Comparison of ENCODE assay signal across 23 mouse cellular contexts in genomic region chr2:84079284-84079683, GRCm38 (mm10).
DNase-seq lines count a peak whose midpoint lies in the region; ATAC-seq lines count a peak whose summit lies in the region.
"Had no signal": no experiment of that assay in that cellular context is flagged by ENCODE, and none has a peak within 500 bp of the region (broad histone marks: within the 10 kb centered on the region; RNA-seq: fewer than 3 reads in every experiment).

No protein-coding gene starts in this region.

- no peak overlapping the region for H3K4me3 ChIP-seq in midbrain, embryonic 11.5 days (ENCODE audit: low read depth, low read length)
- H3K4me3 ChIP-seq in midbrain, embryonic 15.5 days = no peak overlapping the region
- H3K4me3 ChIP-seq in liver, embryonic 12.5 days = no peak overlapping the region
- H3K4me3 ChIP-seq in forebrain, embryonic 10.5 days = no peak overlapping the region
- H3K4me3 ChIP-seq: forebrain, embryonic 12.5 days; limb, embryonic 12.5 days; lung, embryonic 15.5 days; midbrain, embryonic 13.5 days; neural tube, embryonic 13.5 days had no signal

- no peak for ATAC-seq in midbrain, embryonic 11.5 days (ENCODE audit: low FRiP score)
- ATAC-seq in midbrain, embryonic 15.5 days (replicated peaks) = no peak
- ATAC-seq in erythroblast, adult 5-6 weeks (replicated peaks; ENCODE audit: low FRiP score, poor library complexity, severe bottlenecking) = peak; percentile 92
- peak; percentile 99 for ATAC-seq in liver, embryonic 12.5 days
- ATAC-seq in megakaryocyte progenitor cell, adult 5-6 weeks (replicated peaks; ENCODE audit: poor library complexity) = peak; percentile 99
- ATAC-seq: hindbrain, postnatal 0 days; midbrain, embryonic 13.5 days had no signal

- no peaks in the 10 kb centered on the region for H3K27me3 ChIP-seq in midbrain, embryonic 11.5 days (ENCODE audit: control insufficient read depth, insufficient read depth, low read length)
- no peaks in the 10 kb centered on the region for H3K27me3 ChIP-seq in midbrain, embryonic 15.5 days (replicated peaks)
- no peaks in the 10 kb centered on the region for H3K27me3 ChIP-seq in liver, embryonic 12.5 days (replicated peaks)
- no peaks in the 10 kb centered on the region for H3K27me3 ChIP-seq in forebrain, embryonic 10.5 days (ENCODE audit: poor library complexity, severe bottlenecking)
- H3K27me3 ChIP-seq: forebrain, embryonic 12.5 days; limb, embryonic 12.5 days; lung, embryonic 15.5 days; midbrain, embryonic 13.5 days; neural tube, embryonic 13.5 days had no signal

- no peak overlapping the region for H3K9ac ChIP-seq in midbrain, embryonic 11.5 days (ENCODE audit: low read length)
- no peak overlapping the region for H3K9ac ChIP-seq in midbrain, embryonic 15.5 days
- no peak overlapping the region for H3K9ac ChIP-seq in liver, embryonic 12.5 days
- H3K9ac ChIP-seq: forebrain, embryonic 12.5 days; limb, embryonic 12.5 days; lung, embryonic 15.5 days; midbrain, embryonic 13.5 days; neural tube, embryonic 13.5 days had no signal

- intact Hi-C loops in left cerebral cortex, postnatal 4 days (cut with DNase I) = no loop called here

- 86% methylated on average over 8 of the region's 8 CpGs for WGBS in midbrain, embryonic 11.5 days
- WGBS in midbrain, embryonic 15.5 days = 60% methylated on average over 8 of the region's 8 CpGs
- 16% methylated on average over 8 of the region's 8 CpGs for WGBS in liver, embryonic 12.5 days (ENCODE audit: insufficient replicate concordance)
- WGBS in forebrain, embryonic 10.5 days = 94% methylated on average over 8 of the region's 8 CpGs

- H3K9me3 ChIP-seq in midbrain, embryonic 11.5 days (ENCODE audit: control insufficient read depth, low read length) = no peaks in the 10 kb centered on the region
- no peaks in the 10 kb centered on the region for H3K9me3 ChIP-seq in midbrain, embryonic 15.5 days
- no peaks in the 10 kb centered on the region for H3K9me3 ChIP-seq in liver, embryonic 12.5 days (replicated peaks)
- H3K9me3 ChIP-seq in forebrain, embryonic 10.5 days = no peaks in the 10 kb centered on the region
- H3K9me3 ChIP-seq: forebrain, embryonic 12.5 days; limb, embryonic 12.5 days; lung, embryonic 15.5 days; midbrain, embryonic 13.5 days; neural tube, embryonic 13.5 days had no signal

- H3K27ac ChIP-seq in midbrain, embryonic 11.5 days (ENCODE audit: low read depth, low read length) = no peak overlapping the region
- H3K27ac ChIP-seq in midbrain, embryonic 15.5 days = no peak overlapping the region
- H3K27ac ChIP-seq in liver, embryonic 12.5 days = peak overlapping the region; percentile 66
- no peak overlapping the region for H3K27ac ChIP-seq in forebrain, embryonic 10.5 days
- H3K27ac ChIP-seq: forebrain, embryonic 12.5 days; hindbrain, postnatal 0 days; limb, embryonic 12.5 days; lung, embryonic 15.5 days; midbrain, embryonic 13.5 days; neural tube, embryonic 13.5 days had no signal

- no peaks in the 10 kb centered on the region for H3K4me1 ChIP-seq in midbrain, embryonic 11.5 days (ENCODE audit: control insufficient read depth, insufficient read depth, low read length)
- H3K4me1 ChIP-seq in midbrain, embryonic 15.5 days = no peaks in the 10 kb centered on the region
- H3K4me1 ChIP-seq in liver, embryonic 12.5 days = peaks cover 23% of the 10 kb centered on the region
- H3K4me1 ChIP-seq in forebrain, embryonic 10.5 days = no peaks in the 10 kb centered on the region
- H3K4me1 ChIP-seq: forebrain, embryonic 12.5 days; limb, embryonic 12.5 days; lung, embryonic 15.5 days; midbrain, embryonic 13.5 days; neural tube, embryonic 13.5 days had no signal

- no peak overlapping the region for H3K4me2 ChIP-seq in midbrain, embryonic 11.5 days
- no peak overlapping the region for H3K4me2 ChIP-seq in midbrain, embryonic 15.5 days
- H3K4me2 ChIP-seq in liver, embryonic 12.5 days = peak overlapping the region; percentile 20
- H3K4me2 ChIP-seq: forebrain, embryonic 12.5 days; limb, embryonic 12.5 days; lung, embryonic 15.5 days; midbrain, embryonic 13.5 days; neural tube, embryonic 13.5 days had no signal

- peak; percentile 57 for DNase-seq in midbrain, embryonic 11.5 days (ENCODE audit: low spot score, missing footprints)
- no peak for DNase-seq in forebrain, embryonic 10.5 days (ENCODE audit: extremely low spot score, low spot score)
- no peak for DNase-seq in left cerebral cortex, postnatal 4 days
- no peak for DNase-seq in right cerebral cortex, adult 18-20 months
- DNase-seq: adrenal gland, postnatal 36 days; cerebellum, adult 11 months; cerebellum, postnatal 14 days; embryo, embryonic 11 days; heart, adult 18-20 months; heart, postnatal 36 days; kidney, postnatal 4 days; lung, postnatal 4 days; thymus, adult 2 months had no signal

- no peaks in the 10 kb centered on the region for H3K36me3 ChIP-seq in midbrain, embryonic 11.5 days (ENCODE audit: control insufficient read depth, insufficient read depth, low read length)
- no peaks in the 10 kb centered on the region for H3K36me3 ChIP-seq in midbrain, embryonic 15.5 days (replicated peaks)
- no peaks in the 10 kb centered on the region for H3K36me3 ChIP-seq in liver, embryonic 12.5 days
- H3K36me3 ChIP-seq in forebrain, embryonic 10.5 days (replicated peaks) = no peaks in the 10 kb centered on the region
- H3K36me3 ChIP-seq: forebrain, embryonic 12.5 days; limb, embryonic 12.5 days; lung, embryonic 15.5 days; midbrain, embryonic 13.5 days; neural tube, embryonic 13.5 days had no signal

Comparison
In these comparisons a context has a peak if more than half of its experiments do, and no peak if none do; other contexts are left out.
1. ATAC-seq: peak in erythroblast, adult 5-6 weeks (single experiment), liver, embryonic 12.5 days (single experiment) and megakaryocyte progenitor cell, adult 5-6 weeks (single experiment); none in midbrain, embryonic 11.5 days (single experiment) and midbrain, embryonic 15.5 days (single experiment).